Mouse (Mus musculus) liver, adult 2 months (tissue): Measurements from ENCODE around the gene Iffo2. TPM values are rescaled to one million over a fixed set of nuclear protein-coding genes. Genes with fewer than 3 reads are reported as not detected.

Source experiments
- DNase-seq: peaks from one replicate; pipeline ENCODE4 v3.0.0-alpha.2; 2011; ENCODE audit warnings: low read depth, low spot score; ENCODE audit errors: extremely low read depth
- H3K27ac ChIP-seq: fragments of 200-500 bp; replicated peaks from 2 replicates; pipeline ENCODE4 v1.5.1; 2012; ENCODE audit warnings: low read depth, mild to moderate bottlenecking, control low read depth, inconsistent platforms, low read length; ENCODE audit not compliant: insufficient read depth
- H3K27me3 ChIP-seq: fragments of 200-500 bp; 2 replicates; pipeline ENCODE4 v1.6.1; 2012; ENCODE audit warnings: mild to moderate bottlenecking, moderate library complexity, low read length, inconsistent platforms; ENCODE audit not compliant: control insufficient read depth, insufficient read depth
- H3K36me3 ChIP-seq: fragments of 200-500 bp; 2 replicates; pipeline ENCODE4 v1.6.1; 2012; ENCODE audit warnings: low read length, inconsistent platforms; ENCODE audit not compliant: control insufficient read depth, insufficient read depth
- H3K4me1 ChIP-seq: fragments of 200-500 bp; 2 replicates; pipeline ENCODE4 v1.6.1; 2011; ENCODE audit warnings: low read length; ENCODE audit not compliant: control insufficient read depth, insufficient read depth
- H3K4me3 ChIP-seq: fragments of 200-500 bp; 2 replicates; pipeline ENCODE4 v1.5.1; 2011; ENCODE audit warnings: low read depth, mild to moderate bottlenecking, control low read depth, low read length, moderate library complexity; ENCODE audit not compliant: insufficient read depth
- H3K79me2 ChIP-seq: fragments of 200-500 bp; 2 replicates; pipeline ENCODE4 v1.6.1; 2012; ENCODE audit warnings: inconsistent platforms, mild to moderate bottlenecking, low read length, moderate library complexity; ENCODE audit not compliant: control insufficient read depth, insufficient read depth
- H3K9ac ChIP-seq: fragments of 200-500 bp; 2 replicates; pipeline ENCODE4 v1.6.1; 2012; ENCODE audit warnings: low read depth, mild to moderate bottlenecking, control low read depth, inconsistent platforms, low read length
- CTCF ChIP-seq: fragments of 200-500 bp; IDR thresholded peaks from 2 replicates; pipeline ENCODE4 v1.5.1; 2011; ENCODE audit warnings: low read depth, low read length, control low read depth
- POLR2A ChIP-seq: fragments of 200-500 bp; IDR thresholded peaks from 2 replicates; pipeline ENCODE4 v1.6.1; 2011; ENCODE audit warnings: low read length, control low read depth; ENCODE audit not compliant: insufficient read depth; ENCODE audit errors: extremely low read depth
- WGBS: fragments of 180-500 bp; shearing (Covaris S2); methylation state at CpG from one replicate; pipeline ENCODE4 v1.1.7; 2018; 5-methylcytosine and 5-hydroxymethylcytosine counted together
- polyA plus RNA-seq: library from polyadenylated mRNA; depleted of rRNA; stranded (reverse); fragments of >200 nt; gene quantifications from 2 replicates; pipeline ENCODE4 v1.2.3, GENCODE M21; 2012
- total RNA-seq: library from RNA; depleted of rRNA; stranded (reverse); fragments of >200 nt; gene quantifications from 2 replicates; pipeline ENCODE4 v1.2.3, GENCODE M21; 2014

Gene Iffo2
- total and polyA plus RNA-seq, 2 experiments, result 4.3 to 7.0 TPM

DNA sequence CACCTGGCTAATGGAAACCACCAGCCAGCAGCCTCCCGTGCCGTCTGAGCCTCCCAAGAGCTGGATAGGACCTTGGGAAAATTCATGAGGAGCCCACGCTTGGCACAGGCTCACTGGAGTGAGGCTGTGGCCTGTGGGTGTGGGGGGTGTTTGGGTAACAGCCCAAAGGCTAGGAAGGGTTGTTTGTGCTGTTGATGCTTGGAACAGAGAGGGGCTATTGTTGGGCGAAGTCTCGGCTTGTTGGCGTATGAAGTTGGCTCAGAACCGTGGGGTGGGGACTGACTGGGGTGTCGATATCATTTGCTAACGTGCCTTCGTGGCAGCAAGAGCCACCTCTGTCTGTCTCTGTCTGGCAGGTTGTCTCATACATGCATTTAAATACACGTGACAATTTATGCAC lies 24.9 kb downstream of the Iffo2 start:
- TF ChIP-seq POLR2A (no peak), CTCF (no peak)
- no peaks in the 10 kb centered on the region for H3K4me1 ChIP-seq
- 92% methylated on average over 11 of the region's 11 CpGs for WGBS
- no peak overlapping the region for H3K9ac ChIP-seq
- H3K27ac ChIP-seq, result no peak overlapping the region
- no peak overlapping the region for H3K4me3 ChIP-seq
- no peaks in the 10 kb centered on the region for H3K79me2 ChIP-seq
- no peaks in the 10 kb centered on the region for H3K27me3 ChIP-seq
- no peaks in the 10 kb centered on the region for H3K36me3 ChIP-seq
- no peak for DNase-seq

DNA sequence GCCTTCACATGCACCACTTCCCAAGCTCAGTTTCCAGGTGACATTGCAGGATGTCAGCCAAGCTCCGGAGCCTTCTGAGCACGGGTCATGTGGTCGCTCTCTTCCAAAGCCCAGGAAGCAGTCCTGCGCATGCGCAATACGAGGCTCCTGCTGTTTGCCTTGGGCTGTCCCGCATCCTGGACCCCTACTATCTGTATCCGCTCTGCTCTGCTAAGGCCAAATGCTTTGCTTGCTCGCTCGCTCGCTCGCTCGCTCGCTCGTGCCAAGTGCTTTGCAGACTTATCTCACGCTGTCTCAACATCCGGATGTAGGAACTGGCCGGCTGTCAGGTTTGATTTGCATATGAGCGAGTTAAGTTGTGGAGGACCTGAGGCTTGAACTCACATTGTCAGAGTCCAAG lies 25.6 kb downstream of the Iffo2 start:
- peak; percentile 44 for DNase-seq
- H3K27me3 ChIP-seq, result no peaks in the 10 kb centered on the region
- WGBS, result 68% methylated on average over 19 of the region's 19 CpGs
- H3K4me1 ChIP-seq, result no peaks in the 10 kb centered on the region
- no peak overlapping the region for H3K27ac ChIP-seq
- H3K79me2 ChIP-seq, result no peaks in the 10 kb centered on the region
- H3K36me3 ChIP-seq, result no peaks in the 10 kb centered on the region
- H3K9ac ChIP-seq, result no peak overlapping the region
- TF ChIP-seq CTCF (no peak), POLR2A (no peak)
- no peak overlapping the region for H3K4me3 ChIP-seq

DNA sequence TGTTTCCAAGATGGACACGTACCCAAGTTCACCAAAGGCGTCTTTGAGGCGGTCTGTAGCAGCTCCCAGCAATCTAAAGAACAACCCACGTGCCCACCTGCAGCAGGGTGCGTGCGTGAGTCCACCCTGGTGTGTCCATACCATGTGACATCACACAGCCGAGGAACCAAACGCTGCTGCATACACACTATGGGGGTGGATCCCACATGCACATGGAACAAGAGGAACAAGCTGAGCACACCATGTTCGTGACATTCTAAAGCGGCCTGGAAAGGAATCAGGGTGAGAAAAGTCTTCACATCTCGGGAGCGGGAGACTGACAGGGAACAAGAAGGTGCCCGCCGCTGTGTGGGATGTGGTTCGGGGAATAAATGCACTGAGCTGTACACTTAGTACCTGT lies 38.0 kb downstream of the Iffo2 start:
- Histone ChIP-seq H3K4me3 (no peak overlapping the region), H3K9ac (no peak overlapping the region), H3K27ac (no peak overlapping the region), H3K79me2 (no peaks in the 10 kb centered on the region), H3K27me3 (no peaks in the 10 kb centered on the region), H3K36me3 (no peaks in the 10 kb centered on the region), H3K4me1 (peaks cover 4% of the 10 kb centered on the region)
- TF ChIP-seq CTCF (no peak), POLR2A (no peak)
- WGBS, result 89% methylated on average over 15 of the region's 15 CpGs
- no peak for DNase-seq

DNA sequence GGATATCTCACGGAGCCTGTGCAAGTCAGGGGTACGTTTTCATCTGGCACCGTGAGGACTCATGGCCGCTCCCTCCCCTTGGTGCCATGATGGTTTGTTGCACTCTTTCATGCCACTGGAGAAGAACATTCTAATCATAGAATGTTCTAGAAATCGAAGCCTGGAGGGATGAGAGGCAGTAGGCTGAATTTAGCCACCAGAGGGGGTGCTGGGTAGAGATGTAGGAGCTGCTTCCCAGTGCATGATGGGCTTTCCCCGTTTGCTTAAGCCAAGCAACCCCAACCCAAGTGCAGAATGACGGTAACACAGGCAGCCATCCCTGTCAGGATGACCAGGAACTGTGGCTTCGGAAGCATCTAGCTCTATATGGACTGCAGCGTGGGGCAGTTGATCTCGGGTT lies 40.4 kb downstream of the Iffo2 start:
- H3K36me3 ChIP-seq, result no peaks in the 10 kb centered on the region
- H3K27ac ChIP-seq, result no peak overlapping the region
- peaks cover 8% of the 10 kb centered on the region for H3K79me2 ChIP-seq
- TF ChIP-seq CTCF (peak; percentile 17; the same call in 1 of the 2 replicates), POLR2A (no peak)
- H3K4me1 ChIP-seq, result peaks cover 12% of the 10 kb centered on the region
- WGBS, result 78% methylated on average over 10 of the region's 10 CpGs
- H3K9ac ChIP-seq, result no peak overlapping the region
- DNase-seq, result no peak
- H3K4me3 ChIP-seq, result no peak overlapping the region
- no peaks in the 10 kb centered on the region for H3K27me3 ChIP-seq

DNA sequence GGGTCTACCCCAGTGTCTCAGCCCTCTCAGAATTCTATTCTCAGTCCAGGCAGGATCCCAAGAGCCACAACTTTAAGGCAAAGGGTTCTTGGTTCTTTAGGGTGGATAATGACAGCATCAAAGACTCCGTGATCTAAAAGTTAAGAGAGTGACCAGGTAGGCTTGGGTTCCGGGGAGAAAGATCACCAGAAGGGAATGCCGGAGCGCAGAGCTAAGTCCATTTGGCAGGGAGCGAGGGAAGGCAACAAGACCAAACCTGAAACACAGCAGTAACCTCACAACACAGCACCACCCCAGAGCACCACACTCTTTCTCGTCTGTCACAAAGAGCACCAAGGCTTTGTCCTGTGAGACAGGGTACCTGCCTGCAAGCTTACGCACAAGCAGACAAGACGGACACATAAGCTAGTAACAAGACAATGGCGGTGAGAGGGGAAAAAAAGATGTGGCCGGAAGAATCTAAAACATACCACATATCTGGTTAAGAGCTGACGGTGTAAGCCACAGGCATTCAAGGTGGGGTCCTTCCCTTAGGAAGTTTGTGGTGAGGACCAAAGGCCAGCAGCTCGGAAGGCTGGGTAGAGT lies 42.7 kb downstream of the Iffo2 start:
- 58% methylated on average over 12 of the region's 12 CpGs for WGBS
- Histone ChIP-seq H3K9ac (no peak overlapping the region), H3K27me3 (no peaks in the 10 kb centered on the region), H3K4me3 (no peak overlapping the region), H3K79me2 (peaks cover 21% of the 10 kb centered on the region), H3K27ac (no peak overlapping the region; the same call in 1 of the 2 replicates), H3K4me1 (peaks cover 26% of the 10 kb centered on the region), H3K36me3 (no peaks in the 10 kb centered on the region)
- DNase-seq, result peak; percentile 86
- TF ChIP-seq CTCF, result no peak
- no peak for TF ChIP-seq POLR2A

DNA sequence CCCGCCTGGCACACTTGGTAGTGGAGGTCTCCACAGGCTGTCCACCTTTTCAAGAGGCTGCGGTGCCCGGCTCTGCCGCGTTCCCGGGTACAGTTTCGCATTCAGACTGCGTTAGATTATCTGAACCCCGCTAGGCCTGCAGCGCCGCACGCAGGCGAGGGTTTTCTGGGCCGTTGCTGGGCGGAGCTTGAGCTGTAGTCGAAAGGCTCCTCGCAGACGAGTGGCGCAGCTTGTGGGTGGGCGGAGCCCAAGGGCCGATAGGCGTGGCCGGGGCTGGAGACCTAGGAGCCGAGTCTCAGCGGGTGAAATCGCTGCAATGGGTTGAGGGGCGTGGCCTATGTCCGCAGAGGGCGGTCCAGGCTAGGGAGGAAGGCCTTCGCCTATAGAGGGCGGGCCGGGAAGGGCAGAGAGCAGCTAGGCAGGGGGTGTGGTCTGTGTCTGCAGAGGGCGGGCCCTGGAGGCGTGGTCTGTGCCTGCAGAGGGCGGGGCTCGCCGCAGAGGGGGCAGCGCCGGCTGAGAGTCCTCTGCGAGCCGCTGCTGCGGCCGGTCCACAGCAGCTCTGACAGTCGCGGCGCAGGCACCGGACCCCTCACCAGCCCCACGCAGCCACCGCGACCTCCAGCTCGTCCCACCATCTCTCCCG lies 43.9 kb downstream of the Iffo2 start:
- Histone ChIP-seq H3K4me3 (peak overlapping the region; percentile 74), H3K27ac (peak overlapping the region; percentile 74), H3K36me3 (no peaks in the 10 kb centered on the region), H3K9ac (peak overlapping the region; percentile 94), H3K79me2 (peaks cover 32% of the 10 kb centered on the region), H3K27me3 (no peaks in the 10 kb centered on the region), H3K4me1 (peaks cover 34% of the 10 kb centered on the region)
- TF ChIP-seq POLR2A, result peak; percentile 99
- peak; percentile 89 for TF ChIP-seq CTCF
- DNase-seq, result peak; percentile 97
- WGBS, result under 1% methylated on average over 51 of the region's 52 CpGs
